Mouse (Mus musculus) forebrain, embryonic 12.5 days (tissue): ENCODE measurements around the gene Fbh1. TPM values are rescaled to one million over a fixed set of nuclear protein-coding genes. Genes with fewer than 3 reads are reported as not detected.
A peak's percentile ranks its signal among the peaks of the same experiment; 100 is the strongest.

Source experiments
- ATAC-seq: fragments of 200-750 bp; cut with Nextera tagmentation; 2 replicates; pipeline ENCODE4 v1.8.0; 2017; ENCODE audit warnings: moderate TSS enrichment; ENCODE audit not compliant: low FRiP score
- H3K27ac ChIP-seq: fragments of 300-500 bp; sonication (generic); 2 replicates; pipeline ENCODE4 v1.5.1; 2016; ENCODE audit warnings: mild to moderate bottlenecking
- H3K27me3 ChIP-seq: fragments of 300-500 bp; sonication (generic); 2 replicates; pipeline ENCODE4 v1.6.1; 2016; ENCODE audit warnings: mild to moderate bottlenecking
- H3K36me3 ChIP-seq: fragments of 300-500 bp; sonication (generic); replicated peaks from 2 replicates; pipeline ENCODE4 v1.6.1; 2016; ENCODE audit warnings: mild to moderate bottlenecking
- H3K4me1 ChIP-seq: fragments of 300-500 bp; sonication (generic); 2 replicates; pipeline ENCODE4 v1.6.1; 2016
- H3K4me2 ChIP-seq: fragments of 300-500 bp; sonication (generic); 2 replicates; pipeline ENCODE4 v1.6.1; 2016; ENCODE audit warnings: mild to moderate bottlenecking, moderate library complexity
- H3K4me3 ChIP-seq: fragments of 300-500 bp; sonication (generic); replicated peaks from 2 replicates; pipeline ENCODE4 v1.5.1; 2016; ENCODE audit warnings: mild to moderate bottlenecking
- H3K9ac ChIP-seq: fragments of 300-500 bp; sonication (generic); 2 replicates; pipeline ENCODE4 v1.6.1; 2016; ENCODE audit warnings: mild to moderate bottlenecking
- H3K9me3 ChIP-seq: fragments of 300-500 bp; sonication (generic); 2 replicates; pipeline ENCODE4 v1.6.1; 2016
- WGBS: fragments of 180-500 bp; shearing (Covaris S2); methylation state at CpG from one replicate; pipeline ENCODE4 v1.1.7; 2016; 5-methylcytosine and 5-hydroxymethylcytosine counted together
- polyA plus RNA-seq: library from polyadenylated mRNA; unstranded; fragments of >200 nt; fragmentation: Nextera tagmentation; extraction: Ambion mirVana; gene quantifications from 2 replicates; pipeline ENCODE4 v1.2.1, GENCODE M21; 2016

The Fbh1 gene
- polyA plus RNA-seq, 1 experiment from 2014 or later: 143 TPM

GRCm38 (mm10) chr2:11766485-11767160 is 10.8 kb downstream of the Fbh1 start:
- Histone ChIP-seq H3K9ac (no peak overlapping the region), H3K9me3 (no peaks in the 10 kb centered on the region), H3K27ac (no peak overlapping the region), H3K4me2 (no peak overlapping the region), H3K36me3 (peaks cover 66% of the 10 kb centered on the region), H3K4me3 (no peak overlapping the region), H3K27me3 (no peaks in the 10 kb centered on the region), H3K4me1 (no peaks in the 10 kb centered on the region)
- no peak for ATAC-seq
- WGBS: 69% methylated on average over 5 of the region's 5 CpGs

GRCm38 (mm10) chr2:11765694-11766093 is 11.7 kb downstream of the Fbh1 start:
- Histone ChIP-seq H3K27me3 (no peaks in the 10 kb centered on the region), H3K9me3 (no peaks in the 10 kb centered on the region), H3K4me3 (no peak overlapping the region), H3K36me3 (peaks cover 76% of the 10 kb centered on the region), H3K9ac (no peak overlapping the region), H3K27ac (no peak overlapping the region), H3K4me2 (no peak overlapping the region), H3K4me1 (no peaks in the 10 kb centered on the region)
- no peak for ATAC-seq
- 86% methylated on average over 4 of the region's 4 CpGs for WGBS

GRCm38 (mm10) chr2:11762541-11762940 is 14.8 kb downstream of the Fbh1 start:
- no peaks in the 10 kb centered on the region for H3K4me1 ChIP-seq
- H3K9me3 ChIP-seq: no peaks in the 10 kb centered on the region
- no peaks in the 10 kb centered on the region for H3K27me3 ChIP-seq
- no peak overlapping the region for H3K27ac ChIP-seq
- no peak overlapping the region for H3K4me3 ChIP-seq
- no peak overlapping the region for H3K9ac ChIP-seq
- 88% methylated on average over 4 of the region's 4 CpGs for WGBS
- H3K36me3 ChIP-seq: peaks cover 99% of the 10 kb centered on the region
- no peak for ATAC-seq
- no peak overlapping the region for H3K4me2 ChIP-seq

GRCm38 (mm10) chr2:11739516-11740051 is 37.8 kb downstream of the Fbh1 start:
- no peaks in the 10 kb centered on the region for H3K9me3 ChIP-seq
- H3K27ac ChIP-seq: no peak overlapping the region
- H3K4me2 ChIP-seq: no peak overlapping the region
- H3K4me3 ChIP-seq: no peak overlapping the region
- ATAC-seq: no peak
- no peak overlapping the region for H3K9ac ChIP-seq
- 94% methylated on average over 4 of the region's 4 CpGs for WGBS
- peaks cover 55% of the 10 kb centered on the region for H3K36me3 ChIP-seq
- no peaks in the 10 kb centered on the region for H3K27me3 ChIP-seq
- H3K4me1 ChIP-seq: no peaks in the 10 kb centered on the region

GRCm38 (mm10) chr2:11738794-11739193 is 38.6 kb downstream of the Fbh1 start:
- ATAC-seq: peak; percentile 49; the same call in 1 of the 2 replicates
- Histone ChIP-seq H3K4me3 (no peak overlapping the region), H3K36me3 (peaks cover 47% of the 10 kb centered on the region), H3K27ac (no peak overlapping the region), H3K4me1 (no peaks in the 10 kb centered on the region), H3K27me3 (no peaks in the 10 kb centered on the region), H3K9me3 (no peaks in the 10 kb centered on the region), H3K4me2 (no peak overlapping the region), H3K9ac (no peak overlapping the region)
- 87% methylated on average over 3 of the region's 3 CpGs for WGBS

- Histone ChIP-seq H3K36me3 (peaks cover 18% of the 10 kb centered on the region), H3K27ac (no peak overlapping the region), H3K9me3 (no peaks in the 10 kb centered on the region), H3K27me3 (no peaks in the 10 kb centered on the region), H3K4me3 (no peak overlapping the region), H3K9ac (no peak overlapping the region), H3K4me2 (no peak overlapping the region), H3K4me1 (no peaks in the 10 kb centered on the region)
- WGBS: 88% methylated on average over 6 of the region's 6 CpGs
- ATAC-seq: no peak
Measured at GRCm38 (mm10) chr2:11735853-11736252, 41.5 kb downstream of the Fbh1 start.

GRCm38 (mm10) chr2:11732978-11733377 is 44.4 kb downstream of the Fbh1 start:
- no peaks in the 10 kb centered on the region for H3K4me1 ChIP-seq
- no peak overlapping the region for H3K27ac ChIP-seq
- WGBS: 73% methylated on average over 5 of the region's 5 CpGs
- H3K27me3 ChIP-seq: no peaks in the 10 kb centered on the region
- no peak for ATAC-seq
- H3K36me3 ChIP-seq: peaks cover 2% of the 10 kb centered on the region; the same call in 1 of the 2 replicates
- no peaks in the 10 kb centered on the region for H3K9me3 ChIP-seq
- H3K9ac ChIP-seq: no peak overlapping the region
- H3K4me2 ChIP-seq: no peak overlapping the region
- no peak overlapping the region for H3K4me3 ChIP-seq

- Histone ChIP-seq H3K27me3 (no peaks in the 10 kb centered on the region), H3K4me3 (no peak overlapping the region), H3K27ac (no peak overlapping the region), H3K9ac (no peak overlapping the region), H3K4me1 (no peaks in the 10 kb centered on the region), H3K4me2 (no peak overlapping the region), H3K36me3 (no peaks in the 10 kb centered on the region), H3K9me3 (no peaks in the 10 kb centered on the region)
- WGBS: 76% methylated on average over 3 of the region's 3 CpGs
- ATAC-seq: no peak
Measured at GRCm38 (mm10) chr2:11729091-11729490, 48.3 kb downstream of the Fbh1 start.

GRCm38 (mm10) chr2:11727574-11727973 is 49.8 kb downstream of the Fbh1 start:
- Histone ChIP-seq H3K9me3 (no peaks in the 10 kb centered on the region), H3K4me3 (no peak overlapping the region), H3K4me2 (no peak overlapping the region), H3K27me3 (no peaks in the 10 kb centered on the region), H3K27ac (no peak overlapping the region), H3K9ac (no peak overlapping the region), H3K4me1 (no peaks in the 10 kb centered on the region), H3K36me3 (no peaks in the 10 kb centered on the region)
- 94% methylated on average over 5 of the region's 5 CpGs for WGBS
- ATAC-seq: no peak

- ATAC-seq: no peak
- H3K36me3 ChIP-seq: no peaks in the 10 kb centered on the region
- H3K4me2 ChIP-seq: no peak overlapping the region
- no peak overlapping the region for H3K9ac ChIP-seq
- 91% methylated on average over 9 of the region's 9 CpGs for WGBS
- no peaks in the 10 kb centered on the region for H3K4me1 ChIP-seq
- H3K27ac ChIP-seq: no peak overlapping the region
- H3K27me3 ChIP-seq: no peaks in the 10 kb centered on the region
- no peaks in the 10 kb centered on the region for H3K9me3 ChIP-seq
- no peak overlapping the region for H3K4me3 ChIP-seq
Measured at GRCm38 (mm10) chr2:11722564-11722963, 54.8 kb downstream of the Fbh1 start.

- no peak for ATAC-seq
- H3K27ac ChIP-seq: no peak overlapping the region
- 85% methylated on average over 2 of the region's 2 CpGs for WGBS
- H3K4me3 ChIP-seq: no peak overlapping the region
- no peak overlapping the region for H3K9ac ChIP-seq
- H3K36me3 ChIP-seq: no peaks in the 10 kb centered on the region
- H3K4me2 ChIP-seq: no peak overlapping the region
- no peaks in the 10 kb centered on the region for H3K27me3 ChIP-seq
- H3K9me3 ChIP-seq: no peaks in the 10 kb centered on the region
- H3K4me1 ChIP-seq: no peaks in the 10 kb centered on the region
Measured at GRCm38 (mm10) chr2:11718573-11718972, 58.8 kb downstream of the Fbh1 start.

GRCm38 (mm10) chr2:11714535-11714934 is 62.8 kb downstream of the Fbh1 start:
- H3K4me3 ChIP-seq: no peak overlapping the region
- H3K4me2 ChIP-seq: no peak overlapping the region
- H3K36me3 ChIP-seq: no peaks in the 10 kb centered on the region
- 83% methylated on average over 4 of the region's 4 CpGs for WGBS
- no peaks in the 10 kb centered on the region for H3K9me3 ChIP-seq
- H3K9ac ChIP-seq: no peak overlapping the region
- no peak for ATAC-seq
- no peaks in the 10 kb centered on the region for H3K4me1 ChIP-seq
- no peak overlapping the region for H3K27ac ChIP-seq
- H3K27me3 ChIP-seq: no peaks in the 10 kb centered on the region

GRCm38 (mm10) chr2:11713021-11713420 is 64.4 kb downstream of the Fbh1 start:
- no peak for ATAC-seq
- no peaks in the 10 kb centered on the region for H3K9me3 ChIP-seq
- H3K4me2 ChIP-seq: no peak overlapping the region
- no peak overlapping the region for H3K9ac ChIP-seq
- peaks cover 10% of the 10 kb centered on the region for H3K27me3 ChIP-seq
- H3K4me1 ChIP-seq: no peaks in the 10 kb centered on the region
- 81% methylated on average over 3 of the region's 3 CpGs for WGBS
- no peak overlapping the region for H3K4me3 ChIP-seq
- H3K36me3 ChIP-seq: no peaks in the 10 kb centered on the region
- H3K27ac ChIP-seq: no peak overlapping the region
